ENCODE assay signal across 11 mouse cellular contexts in genomic region chr8:117287966-117288365, GRCm38 (mm10). TPM values are rescaled to one million over a fixed set of nuclear protein-coding genes. Genes with fewer than 3 reads are reported as not detected.
DNase-seq lines count a peak whose midpoint lies in the region; ATAC-seq lines count a peak whose summit lies in the region.
"Had no signal": no experiment of that assay in that cellular context is flagged by ENCODE, and none has a peak within 500 bp of the region (broad histone marks: within the 10 kb centered on the region; RNA-seq: fewer than 3 reads in every experiment).

No protein-coding gene starts in this region.

- DNase-seq in kidney, postnatal 36 days, result peak; percentile 40 to 66
- DNase-seq in kidney, postnatal 10 days, result no peak
- peak; percentile 66 for DNase-seq in CD4-positive, CD25-positive, alpha-beta regulatory T cell, adult 2 months (ENCODE audit: low read depth, low spot score)
- no peak for DNase-seq in cerebellum, adult 9-10 months
- DNase-seq in gastrocnemius, postnatal 36 days, result no peak
- no peak for DNase-seq in heart, postnatal 4 days
- DNase-seq: cerebellum, postnatal 25 days; forebrain, postnatal 0 days; heart, adult 2 months had no signal

- ATAC-seq in granulocyte monocyte progenitor cell, adult 5-6 weeks (replicated peaks; ENCODE audit: poor library complexity, severe bottlenecking), result peak; percentile 86
- ATAC-seq in megakaryocyte, adult 5-6 weeks (ENCODE audit: poor library complexity, severe bottlenecking), result peak; percentile 94
- ATAC-seq: forebrain, postnatal 0 days had no signal

- intact Hi-C loops in gastrocnemius, postnatal 36 days (cut with DNase I), result no loop called here

RNA-seq across cellular contexts. Expression of gene Cmip, which starts 31.1 kb away (rescaled TPM):
- total RNA-seq in granulocyte monocyte progenitor cell, adult 5-6 weeks (2014; fragmentation: Nextera tagmentation), result 30.7 and 49.5 TPM in 2 replicates
- total RNA-seq in granulocyte monocyte progenitor cell, adult 5-6 weeks (2017), result 6.0 and 11.8 TPM in 2 replicates
- 58.4 and 60.3 TPM in 2 replicates for total RNA-seq in megakaryocyte, adult 5-6 weeks (2015)
- 22.7 and 26.5 TPM in 2 replicates for total RNA-seq in megakaryocyte, adult 5-6 weeks (2017)
- 1 to 10 TPM; 7.4 to 9.6 TPM for total RNA-seq in gastrocnemius, postnatal 36 days (2021)
- 10 to 100 TPM; 32.2 to 34.5 TPM for total RNA-seq in heart, postnatal 4 days (2021)

Comparison
In these comparisons a context has a peak if more than half of its experiments do, and no peak if none do; other contexts are left out.
1. DNase-seq: peak in kidney, postnatal 36 days (2 of 2) and CD4-positive, CD25-positive, alpha-beta regulatory T cell, adult 2 months (single experiment); none in kidney, postnatal 10 days (single experiment), cerebellum, adult 9-10 months (single experiment), gastrocnemius, postnatal 36 days (0 of 2) and heart, postnatal 4 days (single experiment).